Mouse (Mus musculus) lung, postnatal 0 days (tissue): ENCODE measurements around the gene Zfp511.

Experiments
- CTCF ChIP-seq: IDR thresholded peaks from 2 replicates; pipeline ENCODE4 v1.5.1; 2016; ENCODE audit warnings: antibody characterized with exemption, mild to moderate bottlenecking
- EP300 ChIP-seq: IDR thresholded peaks from 2 replicates; pipeline ENCODE4 v1.6.1; 2016; ENCODE audit warnings: antibody characterized with exemption, mild to moderate bottlenecking, control low read depth

DNA sequence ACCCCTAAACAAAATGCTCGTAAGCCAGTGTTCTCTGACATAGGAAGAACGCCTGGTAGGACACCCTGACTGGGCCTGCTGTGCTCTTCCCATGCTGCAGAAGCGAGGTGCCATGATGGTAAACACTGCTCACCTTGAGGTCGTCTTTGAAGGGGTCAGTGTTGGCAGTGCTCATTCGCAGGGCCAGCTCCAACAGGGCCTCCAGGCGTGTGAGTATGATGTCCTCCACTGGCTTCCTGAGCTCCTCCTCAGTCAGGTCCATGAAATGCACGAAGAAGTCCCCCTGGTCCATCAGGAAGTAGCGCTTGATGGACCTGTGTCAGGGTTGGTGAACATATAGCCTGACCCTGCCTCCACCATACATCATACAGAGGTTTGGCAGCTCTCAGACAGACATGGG, 31.5 kb upstream of the Zfp511 start:
- TF ChIP-seq CTCF = no peak
- TF ChIP-seq EP300 = no peak
